Mouse (Mus musculus): Measurements from ENCODE around the gene Egfem1. TPM values are rescaled to one million over a fixed set of nuclear protein-coding genes. Genes with fewer than 3 reads are reported as not detected.

Gene Egfem1
- total RNA-seq, 2 experiments from 2014 or later: 22.0 to 27.1 TPM

- intact Hi-C loops (cut with DNase I): no loop called here
- DNase-seq: no peak
Observed at GRCm38 (mm10) chr3:29541477-29542079, 459.8 kb downstream of the Egfem1 start.

- intact Hi-C loops (cut with DNase I): no loop called here
- no peak for DNase-seq
Observed at GRCm38 (mm10) chr3:29544056-29544455, 462.2 kb downstream of the Egfem1 start.

DNA sequence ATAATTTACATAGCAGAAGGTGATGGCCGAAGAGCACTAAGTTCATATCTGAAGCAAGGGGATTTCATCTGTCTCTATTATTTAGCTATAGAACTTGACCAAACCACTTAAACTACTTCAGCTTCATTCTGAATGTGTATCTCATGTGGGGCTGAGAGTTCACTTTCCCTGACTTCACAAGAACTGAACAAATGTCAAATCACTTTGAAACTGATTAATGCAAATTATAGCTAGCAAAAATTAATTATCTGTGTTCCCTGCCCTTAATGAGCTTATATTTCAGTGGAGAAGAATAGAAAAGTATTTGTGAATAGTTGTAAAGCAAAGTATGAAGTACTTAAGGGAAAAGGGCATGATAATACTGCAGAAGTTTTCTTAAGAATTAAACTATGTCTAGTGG lies 481.3 kb downstream of the Egfem1 start:
- no peak for DNase-seq
- intact Hi-C loops (cut with DNase I): no loop called here

GRCm38 (mm10) chr3:29578055-29578860 lies 496.4 kb downstream of the Egfem1 start:
- intact Hi-C loops (cut with DNase I): no loop called here
- no peak for DNase-seq

GRCm38 (mm10) chr3:29582749-29583148 lies 500.9 kb downstream of the Egfem1 start:
- DNase-seq: peak; percentile 43
- intact Hi-C loops (cut with DNase I): no loop called here

- DNase-seq: no peak
- intact Hi-C loops (cut with DNase I): no loop called here
Observed at GRCm38 (mm10) chr3:29602140-29602539, 520.3 kb downstream of the Egfem1 start.

GRCm38 (mm10) chr3:29608713-29609112 lies 526.9 kb downstream of the Egfem1 start:
- intact Hi-C loops (cut with DNase I): no loop called here
- no peak for DNase-seq

DNA sequence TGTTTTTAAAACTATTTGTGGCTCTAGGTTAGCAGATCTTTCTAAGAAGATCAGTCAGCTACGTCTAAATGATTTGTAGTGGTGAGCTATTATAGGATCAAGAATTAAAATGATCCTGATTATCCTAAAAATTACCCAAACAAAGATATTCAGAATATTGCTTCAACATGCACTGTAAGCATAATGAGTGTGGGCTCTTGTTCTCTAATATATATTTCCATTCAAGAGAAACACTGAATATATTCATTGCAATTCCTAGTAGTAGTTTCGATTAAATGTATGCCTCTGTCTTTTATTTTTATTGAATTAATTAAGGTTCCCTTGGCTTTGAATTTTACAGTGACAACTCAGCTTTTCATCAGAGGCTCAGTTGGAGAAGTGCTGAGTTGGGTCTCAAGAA lies 527.4 kb downstream of the Egfem1 start:
- intact Hi-C loops (cut with DNase I): no loop called here
- DNase-seq: no peak

- no peak for DNase-seq
- intact Hi-C loops (cut with DNase I): no loop called here
Observed at GRCm38 (mm10) chr3:29619586-29619985, 537.8 kb downstream of the Egfem1 start.

DNA sequence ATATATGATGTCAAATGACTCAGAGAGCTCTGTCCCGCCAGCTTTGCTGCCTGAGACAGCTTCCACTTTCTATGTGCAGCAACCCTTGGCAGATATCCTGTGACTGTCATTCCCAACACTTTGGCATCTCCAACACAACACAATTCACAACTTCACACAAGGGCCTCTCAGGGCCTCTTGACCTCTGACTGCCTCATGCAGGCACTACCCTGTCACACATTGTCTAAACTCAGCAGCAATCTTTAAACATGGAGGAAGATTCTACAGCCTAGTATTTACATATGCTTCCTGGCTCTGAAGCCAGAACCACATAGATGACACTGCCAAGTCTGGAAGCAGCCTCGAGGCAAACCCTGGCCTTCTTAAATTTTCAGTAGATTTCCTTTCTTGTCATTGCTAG lies 558.0 kb downstream of the Egfem1 start:
- no peak for DNase-seq
- intact Hi-C loops (cut with DNase I): no loop called here

GRCm38 (mm10) chr3:29666796-29667195 lies 585.0 kb downstream of the Egfem1 start:
- intact Hi-C loops (cut with DNase I): no loop called here
- DNase-seq: no peak

GRCm38 (mm10) chr3:29689367-29690285 lies 607.8 kb downstream of the Egfem1 start:
- intact Hi-C loops (cut with DNase I): no loop called here
- DNase-seq: no peak

DNA sequence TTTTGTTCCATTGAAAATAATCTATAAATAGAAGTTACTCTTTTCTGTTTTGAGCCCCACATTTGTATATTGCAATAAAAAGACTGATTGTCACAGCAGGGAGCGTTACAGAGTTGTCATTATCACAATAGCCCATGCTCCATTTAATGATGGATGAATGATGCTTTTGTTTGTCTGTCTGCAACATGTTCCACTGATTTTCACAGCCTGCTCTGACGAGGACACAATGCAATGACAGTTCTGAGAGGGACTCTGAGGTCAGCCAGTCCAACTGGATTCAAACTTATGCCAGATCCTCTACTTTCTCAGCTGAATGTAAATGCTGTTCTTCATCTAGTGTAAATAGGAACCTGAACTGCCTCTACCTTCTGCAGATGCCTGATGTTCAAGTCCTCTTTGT lies 619.3 kb downstream of the Egfem1 start:
- DNase-seq: no peak
- intact Hi-C loops (cut with DNase I): no loop called here

DNA sequence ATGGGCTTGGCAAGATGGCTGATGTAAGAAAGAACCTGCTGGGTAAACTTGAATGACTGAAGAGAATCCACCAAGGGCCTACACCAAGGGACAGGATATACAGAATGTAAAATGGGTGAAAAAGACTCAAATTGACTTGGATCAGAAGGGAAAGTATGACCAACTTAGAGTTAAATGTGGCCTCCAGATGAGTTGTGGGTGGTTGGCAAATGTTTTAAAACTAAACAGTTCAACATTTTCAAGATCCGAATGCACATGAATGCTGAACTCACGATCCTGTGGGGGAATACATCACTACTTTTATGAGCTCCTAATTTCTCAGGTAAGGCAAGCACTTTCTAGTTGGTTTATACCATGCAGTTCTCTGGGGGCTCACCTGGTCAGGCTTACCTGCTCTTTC lies 625.0 kb downstream of the Egfem1 start:
- no peak for DNase-seq
- intact Hi-C loops (cut with DNase I): no loop called here

DNA sequence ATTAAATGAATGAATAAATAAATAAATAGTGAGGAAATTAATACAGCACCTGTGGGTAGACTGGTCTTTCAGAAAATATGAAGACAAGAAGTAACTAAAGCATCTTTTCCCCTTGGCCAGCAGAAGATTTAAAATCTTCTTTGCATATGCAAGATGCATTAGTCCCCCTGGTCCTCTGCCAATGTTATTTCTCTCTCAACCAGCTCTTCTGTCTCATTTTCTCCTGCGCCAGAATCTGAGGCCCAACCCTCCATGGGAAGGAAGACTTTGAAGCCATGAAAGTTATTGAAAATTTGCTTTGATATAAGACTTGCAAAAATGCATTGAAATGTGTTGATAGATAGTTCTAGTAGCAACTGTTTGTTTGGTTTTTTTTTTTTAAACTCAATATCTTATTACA lies 625.6 kb downstream of the Egfem1 start:
- DNase-seq: no peak
- intact Hi-C loops (cut with DNase I): no loop called here

DNA sequence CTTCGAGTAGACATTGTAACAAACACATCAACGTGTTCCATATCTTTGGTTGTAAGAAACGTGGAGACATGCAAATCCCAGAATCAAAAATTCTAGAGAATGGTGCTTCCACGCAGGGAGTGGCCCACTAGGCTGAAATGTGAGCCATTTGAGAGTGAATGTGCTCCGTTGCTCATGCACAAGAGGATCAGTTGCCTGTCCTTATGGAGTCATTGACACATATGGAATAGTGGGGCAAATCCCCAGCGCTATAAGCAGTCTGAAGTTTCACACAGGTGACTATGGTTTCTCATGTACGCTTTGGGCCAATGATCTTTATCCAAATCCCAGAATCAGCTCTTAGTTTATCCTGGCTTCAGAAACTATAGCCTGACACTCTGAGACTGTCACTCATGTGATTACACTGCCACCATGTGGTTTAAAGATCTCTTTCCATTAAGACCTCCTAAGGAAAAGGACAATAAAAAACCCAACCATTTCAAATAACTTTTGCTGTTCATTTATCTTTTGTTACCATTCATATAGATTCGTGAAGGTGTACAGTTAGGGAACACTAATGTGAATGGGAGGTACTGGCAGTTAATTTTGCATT lies 644.6 kb downstream of the Egfem1 start:
- intact Hi-C loops (cut with DNase I): loop anchor here (2.0 kb wide), 1 partner anchor 690 kb away; no protein-coding TSS in a partner anchor
- DNase-seq: no peak

DNA sequence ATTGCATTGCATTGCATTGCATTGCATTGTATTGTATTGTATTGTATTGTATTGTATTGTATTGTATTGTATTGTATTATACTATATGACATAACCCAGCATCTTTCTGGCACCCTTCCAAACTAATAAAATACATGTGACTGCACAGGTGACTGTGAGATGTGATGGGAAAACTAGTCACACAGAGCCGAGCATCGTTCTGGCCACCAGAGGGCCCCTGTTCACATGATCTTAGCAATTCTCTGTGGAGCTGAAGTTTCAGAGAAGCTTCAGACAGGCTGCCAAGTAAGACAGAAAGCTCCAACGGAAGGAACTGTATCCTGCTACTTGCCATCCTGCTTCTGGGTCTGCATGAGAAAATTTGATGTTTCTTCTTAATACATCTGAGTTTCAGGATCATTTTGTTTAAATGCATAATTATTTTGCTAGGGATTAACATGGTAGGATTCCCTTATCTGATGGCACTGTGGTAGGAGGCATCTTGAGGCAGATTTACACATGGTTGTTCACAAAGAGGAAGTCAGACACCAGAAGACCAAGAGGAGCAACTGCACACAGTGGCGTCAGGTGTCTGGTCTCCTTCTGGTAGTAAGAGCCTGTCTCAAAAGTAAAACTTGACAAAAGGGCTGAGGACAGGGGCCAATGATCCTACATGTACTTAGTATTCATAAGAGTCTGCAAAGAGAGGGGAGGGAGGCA lies 648.4 kb downstream of the Egfem1 start:
- peak; percentile 57 for DNase-seq
- intact Hi-C loops (cut with DNase I): loop anchor here (5.0 kb wide), 1 partner anchor 832 kb away; no protein-coding TSS in a partner anchor

GRCm38 (mm10) chr3:29731509-29731908 lies 649.7 kb downstream of the Egfem1 start:
- DNase-seq: no peak
- intact Hi-C loops (cut with DNase I): loop anchor here (5.0 kb wide), 1 partner anchor 831 kb away; no protein-coding TSS in a partner anchor

GRCm38 (mm10) chr3:29732626-29733025 lies 650.8 kb downstream of the Egfem1 start:
- intact Hi-C loops (cut with DNase I): loop anchor here (5.0 kb wide), 1 partner anchor 830 kb away; no protein-coding TSS in a partner anchor
- DNase-seq: no peak

DNA sequence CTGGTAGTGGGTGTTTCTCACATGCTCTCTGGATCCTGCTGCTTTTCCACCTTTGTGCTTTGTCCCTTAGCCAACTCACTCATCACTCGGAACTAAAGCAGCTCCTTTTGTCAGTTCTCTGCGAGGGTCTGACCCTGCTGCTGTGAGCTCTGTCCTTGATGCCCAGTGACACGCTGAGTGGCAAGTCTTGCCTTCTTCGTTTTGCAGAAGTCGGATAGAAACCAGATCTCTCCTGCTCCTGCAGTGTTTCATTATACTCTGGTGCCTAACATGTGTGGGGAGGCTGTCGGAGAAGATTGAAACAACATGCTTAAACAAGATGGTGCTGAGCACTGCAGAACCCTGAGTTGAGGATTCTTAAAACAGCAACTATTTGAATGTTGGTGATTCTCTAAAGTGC lies 652.4 kb downstream of the Egfem1 start:
- no peak for DNase-seq
- intact Hi-C loops (cut with DNase I): loop anchor here (5.0 kb wide), 1 partner anchor 828 kb away; no protein-coding TSS in a partner anchor

All from left cerebral cortex, postnatal 4 days (tissue).